Mouse (Mus musculus): ENCODE data around the gene Fbxl21. TPM values are rescaled to one million over a fixed set of nuclear protein-coding genes. Genes with fewer than 3 reads are reported as not detected.

Fbxl21 gene
- total RNA-seq (2017): 1.0 and 1.7 TPM in 2 replicates

DNA sequence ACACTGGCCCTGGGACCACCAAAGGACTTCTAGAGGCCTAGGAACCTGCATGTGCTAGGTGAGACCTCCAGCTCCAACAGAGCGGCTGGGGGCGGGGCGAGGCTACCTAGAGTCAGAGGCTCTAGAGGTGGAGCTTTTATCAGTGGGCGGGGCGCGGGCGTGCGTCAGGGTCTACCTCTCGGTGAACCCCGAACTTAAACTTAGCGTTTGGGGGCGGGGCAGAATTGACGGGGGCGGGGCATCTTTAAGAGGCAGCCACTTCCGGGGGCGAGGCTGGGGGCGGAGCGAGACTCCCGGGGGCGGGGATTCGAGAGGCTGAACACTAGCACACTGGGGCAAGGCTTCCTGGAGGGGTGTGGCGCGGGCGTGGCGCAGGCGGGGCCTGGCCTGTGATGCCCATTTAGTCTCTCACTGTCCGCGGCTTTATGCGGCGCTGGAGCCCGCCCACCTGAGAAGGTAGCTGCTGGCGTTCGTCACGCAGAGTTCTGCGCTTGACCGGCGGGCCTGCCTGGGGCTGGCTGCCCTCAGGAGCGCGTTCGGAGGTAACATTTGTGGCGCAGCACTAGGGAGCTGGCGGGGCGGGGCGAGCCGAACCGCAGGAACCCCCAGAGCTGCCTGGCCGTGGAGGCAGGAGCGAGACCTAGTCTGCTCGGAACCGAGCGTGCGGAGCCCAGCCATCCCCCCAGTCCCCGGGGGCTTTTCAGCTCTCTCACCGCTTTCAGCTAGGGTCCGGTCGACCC is at the start of gene Fbxl21:
Gene Fbxl21 (plus strand): TSS at position 392 of the 740 bp plus-strand sequence.
- peak; percentile 98 for ATAC-seq (replicated peaks in 1 of 2; ENCODE audit: insufficient read depth in 1 of 2, low FRiP score in 2 of 2, low TSS enrichment in 1 of 2, low read depth in 1 of 2, poor library complexity in 2 of 2, severe bottlenecking in 2 of 2)

DNA sequence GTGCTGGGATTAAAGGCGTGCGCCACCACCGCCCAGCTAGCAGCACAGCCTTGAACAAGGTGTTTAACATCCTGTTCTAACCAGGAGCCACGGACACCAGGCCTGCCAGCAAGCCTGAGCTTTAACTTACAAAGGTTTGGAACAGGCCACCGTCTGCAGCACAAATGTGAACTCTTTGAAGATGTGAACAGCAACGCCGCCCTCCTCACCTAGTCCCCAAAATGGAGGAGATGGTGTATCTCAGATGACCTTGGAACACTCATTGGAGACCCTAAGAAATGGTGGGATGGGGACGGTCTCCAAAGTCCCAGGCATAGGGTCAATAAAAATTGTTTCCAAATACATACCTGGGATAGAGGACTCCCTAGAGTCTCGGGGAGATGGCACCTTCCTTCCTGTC is 49.6 kb upstream of the Fbxl21 start:
- ATAC-seq (replicated peaks in 1 of 2; ENCODE audit: insufficient read depth in 1 of 2, low FRiP score in 2 of 2, low TSS enrichment in 1 of 2, low read depth in 1 of 2, poor library complexity in 2 of 2, severe bottlenecking in 2 of 2): no peak

DNA sequence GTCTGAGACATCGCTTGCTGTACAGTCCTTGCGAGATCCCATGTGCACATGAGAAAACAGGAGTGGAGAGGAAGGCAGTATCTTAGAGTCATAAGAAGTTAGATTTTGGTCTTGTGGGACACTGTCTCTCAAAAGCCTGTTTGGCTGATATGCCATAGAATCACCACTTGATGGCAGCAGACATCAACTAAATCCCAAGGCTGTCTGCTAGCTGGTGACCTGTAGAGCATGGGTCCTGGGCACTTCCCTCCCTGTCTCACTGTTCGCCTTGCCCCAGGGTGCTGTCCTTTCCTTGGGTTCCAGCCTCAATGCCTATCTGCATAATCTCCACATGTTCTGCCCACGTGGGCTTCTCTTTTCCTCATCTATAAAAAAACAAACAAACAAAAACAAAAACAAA is 46.9 kb upstream of the Fbxl21 start:
- peak; percentile 49 to 58; a peak in 3 of 4 replicates for ATAC-seq (replicated peaks in 1 of 2; ENCODE audit: insufficient read depth in 1 of 2, low FRiP score in 2 of 2, low TSS enrichment in 1 of 2, low read depth in 1 of 2, poor library complexity in 2 of 2, severe bottlenecking in 2 of 2)

DNA sequence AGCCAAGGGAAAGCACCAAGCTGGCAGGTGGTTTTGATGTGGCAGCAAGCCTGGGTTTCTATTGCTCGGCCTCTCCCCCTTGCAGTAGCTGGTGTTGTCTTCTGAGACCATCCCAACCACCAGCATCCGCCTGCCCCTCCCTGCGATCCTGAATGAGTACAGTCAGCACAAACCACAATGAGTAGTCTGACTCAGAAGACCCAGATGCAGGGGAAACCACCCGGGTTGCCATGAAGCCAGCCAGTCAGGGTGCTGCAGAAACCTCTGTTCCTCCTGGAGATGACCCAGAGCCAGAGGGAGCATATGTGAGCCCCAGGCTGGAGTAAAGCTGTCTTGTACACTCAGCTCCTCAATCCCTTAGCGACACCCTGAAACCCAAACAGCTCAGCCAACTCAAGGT is 45.5 kb upstream of the Fbxl21 start:
- ATAC-seq (replicated peaks in 1 of 2; ENCODE audit: insufficient read depth in 1 of 2, low FRiP score in 2 of 2, low TSS enrichment in 1 of 2, low read depth in 1 of 2, poor library complexity in 2 of 2, severe bottlenecking in 2 of 2): peak; percentile 80 to 83

DNA sequence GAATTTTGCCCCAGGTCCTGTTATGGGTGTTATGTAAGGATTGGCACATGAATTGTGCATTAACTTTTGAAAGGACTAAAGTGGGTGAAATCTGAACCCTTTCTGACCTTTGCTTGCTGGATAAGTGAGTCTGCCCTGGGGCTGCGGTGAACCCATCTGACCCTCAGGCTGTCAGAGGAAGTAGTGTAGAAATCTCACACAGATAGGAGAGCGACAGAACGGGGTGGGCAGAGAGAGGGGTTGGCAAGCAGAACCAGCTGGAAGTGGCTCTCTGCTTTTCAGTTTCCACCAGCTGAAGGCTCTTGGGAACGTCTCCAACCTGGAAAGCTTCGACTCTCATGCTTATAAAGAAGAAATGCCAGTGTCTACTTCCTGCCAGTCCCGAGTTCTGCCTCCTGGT is 45.0 kb upstream of the Fbxl21 start:
- ATAC-seq (replicated peaks in 1 of 2; ENCODE audit: insufficient read depth in 1 of 2, low FRiP score in 2 of 2, low TSS enrichment in 1 of 2, low read depth in 1 of 2, poor library complexity in 2 of 2, severe bottlenecking in 2 of 2): peak; percentile 42 to 46; a peak in 2 of 4 replicates

DNA sequence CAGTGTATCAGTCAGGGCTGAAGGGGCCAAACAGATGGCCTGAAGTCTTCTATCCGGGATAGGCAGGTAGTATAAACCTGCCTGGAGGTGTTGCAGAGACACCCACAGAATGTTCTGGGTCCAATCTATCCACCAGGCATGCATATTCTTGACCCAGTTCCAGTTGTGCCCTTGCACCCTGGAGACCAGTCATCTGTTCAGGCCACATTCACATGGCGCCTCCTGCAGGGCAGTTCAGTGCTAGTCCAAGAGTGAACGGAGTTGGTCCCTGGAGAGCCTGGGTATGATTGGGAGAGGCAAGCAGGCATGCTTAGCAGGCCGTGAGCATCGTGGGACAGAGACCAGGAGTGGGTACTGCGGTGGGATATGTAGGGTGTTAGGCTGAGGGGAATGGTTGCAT is 44.2 kb upstream of the Fbxl21 start:
- ATAC-seq (replicated peaks in 1 of 2; ENCODE audit: insufficient read depth in 1 of 2, low FRiP score in 2 of 2, low TSS enrichment in 1 of 2, low read depth in 1 of 2, poor library complexity in 2 of 2, severe bottlenecking in 2 of 2): no peak

DNA sequence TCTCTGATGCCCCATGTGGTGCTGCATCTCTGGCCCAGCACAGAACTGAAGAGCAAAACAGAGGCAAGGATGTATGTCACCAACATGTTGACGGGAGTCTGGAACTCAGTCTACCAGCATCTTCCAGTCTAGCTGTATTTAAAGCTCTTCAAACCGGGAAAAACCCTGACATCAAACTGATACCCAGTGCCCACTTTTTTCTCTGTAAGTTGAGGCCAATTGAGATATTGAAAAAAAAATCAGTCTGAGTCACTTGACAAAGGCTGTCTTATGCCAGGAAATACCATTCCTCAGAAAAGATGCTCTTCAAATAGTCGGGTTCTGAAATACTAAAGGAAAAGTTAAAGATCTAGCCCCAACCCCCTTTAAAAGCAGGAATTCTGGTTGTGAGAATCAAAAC is 40.1 kb upstream of the Fbxl21 start, which contains the start of gene Il9:
Gene Il9 (minus strand): TSS at position 101 of the 400 bp plus-strand sequence.
- ATAC-seq (replicated peaks in 1 of 2; ENCODE audit: insufficient read depth in 1 of 2, low FRiP score in 2 of 2, low TSS enrichment in 1 of 2, low read depth in 1 of 2, poor library complexity in 2 of 2, severe bottlenecking in 2 of 2): no peak

DNA sequence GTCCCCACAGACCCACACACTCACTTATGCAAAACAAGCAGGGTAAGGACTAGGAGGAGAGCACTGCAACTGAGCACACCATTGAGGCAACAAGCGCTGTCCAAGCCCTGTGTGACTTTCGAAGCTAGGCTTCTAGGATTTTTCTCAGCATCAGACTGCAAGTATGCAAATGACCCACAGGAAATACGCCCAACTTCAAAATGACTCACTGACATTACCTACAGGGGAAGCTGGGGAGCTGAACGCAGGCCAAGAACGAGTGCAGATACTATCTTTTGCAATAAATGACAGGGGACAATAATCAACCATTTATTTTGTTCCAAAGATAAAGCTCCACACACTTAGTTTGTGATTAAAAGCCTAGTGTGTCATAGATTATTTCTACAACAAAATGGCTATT is 34.3 kb upstream of the Fbxl21 start:
- no peak for ATAC-seq (replicated peaks in 1 of 2; ENCODE audit: insufficient read depth in 1 of 2, low FRiP score in 2 of 2, low TSS enrichment in 1 of 2, low read depth in 1 of 2, poor library complexity in 2 of 2, severe bottlenecking in 2 of 2)

DNA sequence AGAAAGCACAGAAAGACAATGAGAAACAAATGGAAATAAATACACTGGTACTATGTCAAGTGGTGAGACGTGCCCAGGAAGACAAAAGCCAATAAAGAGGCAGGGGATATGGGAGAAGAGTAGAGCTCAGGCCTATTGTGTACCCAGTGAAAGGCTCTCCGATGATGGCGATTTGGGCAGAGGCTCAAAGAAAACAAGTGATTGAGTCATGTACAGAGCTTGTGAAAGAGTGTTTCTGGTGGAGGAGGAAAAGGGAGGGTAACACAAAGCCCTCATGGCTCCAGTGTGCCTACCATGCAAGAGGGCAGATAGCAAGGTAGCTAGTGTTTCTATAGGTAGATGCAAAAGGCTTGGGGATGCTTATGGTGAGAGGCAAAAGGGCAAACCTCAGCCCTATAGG is 27.8 kb upstream of the Fbxl21 start:
- ATAC-seq (replicated peaks in 1 of 2; ENCODE audit: insufficient read depth in 1 of 2, low FRiP score in 2 of 2, low TSS enrichment in 1 of 2, low read depth in 1 of 2, poor library complexity in 2 of 2, severe bottlenecking in 2 of 2): no peak

DNA sequence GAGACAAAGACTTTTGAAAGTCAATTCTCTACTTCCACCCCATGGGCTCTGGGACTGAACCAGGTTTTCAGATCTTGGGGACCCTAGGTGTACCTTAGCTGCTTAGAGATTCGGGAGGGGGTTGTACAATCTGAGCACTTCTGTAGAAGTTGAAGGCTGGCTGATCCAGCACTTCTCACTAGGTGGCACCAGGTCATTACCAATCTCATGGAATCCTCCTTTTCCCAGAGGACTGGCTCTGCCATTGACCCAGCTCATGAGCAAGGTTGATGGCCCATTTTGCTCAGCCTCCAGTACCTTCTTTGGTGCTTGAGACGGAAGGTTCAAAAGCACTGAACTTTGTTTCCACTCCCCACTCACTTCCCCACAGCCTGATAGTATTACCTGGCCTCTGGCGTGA is 22.1 kb upstream of the Fbxl21 start:
- ATAC-seq (replicated peaks in 1 of 2; ENCODE audit: insufficient read depth in 1 of 2, low FRiP score in 2 of 2, low TSS enrichment in 1 of 2, low read depth in 1 of 2, poor library complexity in 2 of 2, severe bottlenecking in 2 of 2): no peak

DNA sequence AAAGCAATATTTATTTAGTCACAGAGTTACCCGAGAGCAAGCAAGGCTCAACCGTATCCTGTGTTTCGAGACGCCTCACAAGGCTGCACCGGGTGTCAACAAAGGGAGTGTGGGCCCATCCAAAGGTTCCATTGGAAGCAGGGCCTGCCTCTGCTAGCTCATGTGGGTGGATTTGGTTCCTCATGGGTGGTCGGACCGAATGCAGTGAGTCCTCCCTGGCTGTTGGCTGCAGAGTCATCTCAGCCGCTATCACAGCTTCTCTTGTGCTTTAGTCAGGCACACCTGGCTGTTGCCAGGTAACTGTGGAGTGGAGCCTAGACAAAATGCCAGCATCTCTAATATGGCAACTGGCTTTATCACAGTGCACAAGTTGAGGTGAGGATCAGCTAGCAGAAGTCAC is 21.6 kb upstream of the Fbxl21 start:
- ATAC-seq (replicated peaks in 1 of 2; ENCODE audit: insufficient read depth in 1 of 2, low FRiP score in 2 of 2, low TSS enrichment in 1 of 2, low read depth in 1 of 2, poor library complexity in 2 of 2, severe bottlenecking in 2 of 2): no peak

DNA sequence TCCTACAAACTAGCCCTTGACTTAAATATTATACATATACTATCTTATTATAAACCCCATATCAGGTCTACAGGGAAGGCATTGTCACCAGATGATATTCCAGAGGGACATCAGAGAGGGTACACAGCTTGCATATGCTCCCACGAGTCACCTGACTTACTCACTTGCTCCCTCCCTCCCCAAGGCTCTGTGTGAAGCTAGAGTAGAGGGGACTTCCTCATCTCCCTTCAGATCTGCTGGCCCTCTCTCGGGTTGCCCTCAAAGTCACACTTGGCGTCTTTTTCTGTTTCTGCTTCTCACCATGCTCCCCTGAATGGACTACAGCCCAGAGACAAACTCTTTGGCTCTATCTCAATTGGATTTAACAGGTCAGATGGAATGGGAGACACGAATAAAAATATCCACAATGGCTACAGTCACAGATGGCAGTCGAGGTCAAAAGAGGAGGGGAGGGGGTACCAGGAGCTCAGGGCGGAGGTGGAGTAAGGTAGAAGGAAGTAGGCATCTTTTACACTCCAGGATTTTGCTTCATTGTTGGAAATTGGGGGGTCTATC is 20.3 kb upstream of the Fbxl21 start:
- 0 out of 4 replicates have a peak, but pooled peaks of 1 of the 2 experiments have one; percentile 32 for ATAC-seq (replicated peaks in 1 of 2; ENCODE audit: insufficient read depth in 1 of 2, low FRiP score in 2 of 2, low TSS enrichment in 1 of 2, low read depth in 1 of 2, poor library complexity in 2 of 2, severe bottlenecking in 2 of 2)

DNA sequence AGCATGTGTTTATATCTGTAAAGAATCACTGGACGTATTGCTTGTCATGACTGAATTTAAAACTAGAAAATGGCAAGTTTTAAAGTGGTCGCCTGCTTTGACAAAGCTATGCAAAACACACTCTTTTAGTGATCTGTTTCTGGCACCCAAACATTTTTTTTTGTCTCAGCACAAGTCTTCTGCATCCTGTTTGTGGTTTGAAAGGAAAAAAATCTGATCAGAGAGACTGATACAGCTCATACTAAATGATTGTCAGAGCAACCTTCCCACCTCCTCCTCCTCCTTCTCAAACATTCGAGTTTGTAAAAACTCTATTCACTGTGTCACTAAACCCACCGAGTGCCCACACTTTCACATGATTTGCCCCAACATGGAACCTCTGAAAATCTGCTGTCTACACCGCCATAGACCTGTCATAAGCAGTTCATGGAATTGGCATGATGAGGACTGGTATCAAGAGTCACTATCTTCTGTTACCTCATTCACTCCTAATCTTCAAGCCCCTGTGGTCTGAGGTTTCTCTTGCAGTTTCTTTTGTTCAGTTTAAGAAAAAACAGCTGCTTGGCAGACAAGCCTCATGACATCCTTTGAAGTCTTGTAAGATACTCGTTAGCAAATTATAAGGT is 15.3 kb upstream of the Fbxl21 start:
- peak; percentile 22 to 39; a peak in 1 of 4 replicates for ATAC-seq (replicated peaks in 1 of 2; ENCODE audit: insufficient read depth in 1 of 2, low FRiP score in 2 of 2, low TSS enrichment in 1 of 2, low read depth in 1 of 2, poor library complexity in 2 of 2, severe bottlenecking in 2 of 2)

DNA sequence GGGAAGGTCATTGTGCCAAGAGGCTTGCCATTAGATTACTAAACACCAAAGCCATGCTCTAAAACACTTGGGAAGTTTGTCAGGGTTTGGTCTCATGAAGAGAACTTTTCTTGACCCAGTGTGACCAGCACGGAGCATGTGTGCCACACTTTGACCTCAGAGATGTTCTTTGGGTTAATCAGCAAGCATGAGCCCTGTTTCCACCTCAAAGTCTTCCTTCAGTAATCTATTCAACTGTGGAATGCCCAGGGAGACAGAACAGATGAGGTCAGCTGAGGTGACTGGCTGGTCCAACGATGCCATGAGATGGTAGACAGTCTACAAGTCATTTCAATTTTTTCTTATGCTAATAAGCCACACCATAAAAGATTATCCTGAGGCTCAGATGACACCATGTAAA is 12.5 kb upstream of the Fbxl21 start:
- ATAC-seq (replicated peaks in 1 of 2; ENCODE audit: insufficient read depth in 1 of 2, low FRiP score in 2 of 2, low TSS enrichment in 1 of 2, low read depth in 1 of 2, poor library complexity in 2 of 2, severe bottlenecking in 2 of 2): no peak

DNA sequence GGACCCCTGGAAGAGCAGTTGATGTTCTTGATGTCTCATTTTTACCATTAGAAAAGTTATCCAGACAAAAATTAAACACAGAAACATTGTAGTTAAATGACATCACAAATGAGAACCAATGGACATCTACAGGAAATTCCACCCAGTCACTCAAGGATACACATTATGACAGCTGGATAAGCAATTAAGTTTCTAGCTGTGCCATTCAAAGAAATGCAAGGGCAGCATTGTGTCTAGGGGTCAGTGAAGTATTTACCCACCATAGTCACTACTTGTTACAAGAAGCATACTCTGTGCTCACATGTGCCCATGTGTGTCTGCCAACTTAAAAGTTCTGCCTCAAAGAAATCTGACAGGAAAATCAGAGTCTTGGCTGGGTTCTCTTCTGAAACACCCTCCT is 8.7 kb upstream of the Fbxl21 start:
- ATAC-seq (replicated peaks in 1 of 2; ENCODE audit: insufficient read depth in 1 of 2, low FRiP score in 2 of 2, low TSS enrichment in 1 of 2, low read depth in 1 of 2, poor library complexity in 2 of 2, severe bottlenecking in 2 of 2): no peak

DNA sequence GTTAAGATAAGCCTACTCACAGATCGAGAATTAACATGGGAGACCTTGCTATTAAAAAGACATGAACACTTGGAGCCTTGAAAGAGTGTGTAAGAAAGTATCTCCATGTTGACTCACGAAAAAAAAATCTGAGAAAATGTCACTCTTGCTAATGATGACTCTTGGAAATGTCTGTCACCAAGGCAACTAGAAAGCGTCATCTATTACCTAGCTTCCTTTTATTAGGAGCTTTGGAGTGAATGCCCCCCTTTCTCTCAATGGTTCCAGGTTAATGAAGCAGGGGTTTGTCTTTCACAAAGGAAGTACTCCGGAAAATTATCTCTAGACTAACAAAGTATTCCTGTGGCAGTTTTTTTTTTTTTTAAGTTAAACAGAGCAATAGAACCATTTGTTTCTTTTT is 6.0 kb upstream of the Fbxl21 start:
- ATAC-seq (replicated peaks in 1 of 2; ENCODE audit: insufficient read depth in 1 of 2, low FRiP score in 2 of 2, low TSS enrichment in 1 of 2, low read depth in 1 of 2, poor library complexity in 2 of 2, severe bottlenecking in 2 of 2): no peak

DNA sequence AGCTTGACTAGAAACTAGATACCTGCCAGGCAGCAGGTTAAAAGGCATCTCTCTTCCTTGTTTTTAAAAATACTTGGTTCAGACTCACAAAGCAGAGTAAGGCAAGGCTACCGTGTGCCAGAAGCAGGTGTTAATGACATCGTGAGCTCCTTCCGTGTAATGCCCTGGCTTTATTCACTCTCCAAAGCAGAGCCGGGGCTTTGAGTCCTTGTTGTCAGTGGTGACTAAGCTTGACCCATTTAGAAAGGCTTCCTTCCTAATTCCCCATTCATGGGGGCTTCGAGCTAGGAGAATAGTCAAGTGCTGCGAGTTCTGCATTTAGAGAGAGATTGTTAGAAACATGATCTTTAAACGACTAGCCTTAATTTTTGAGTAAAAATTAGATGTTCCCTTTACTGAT is 5.5 kb upstream of the Fbxl21 start:
- no peak for ATAC-seq (replicated peaks in 1 of 2; ENCODE audit: insufficient read depth in 1 of 2, low FRiP score in 2 of 2, low TSS enrichment in 1 of 2, low read depth in 1 of 2, poor library complexity in 2 of 2, severe bottlenecking in 2 of 2)

DNA sequence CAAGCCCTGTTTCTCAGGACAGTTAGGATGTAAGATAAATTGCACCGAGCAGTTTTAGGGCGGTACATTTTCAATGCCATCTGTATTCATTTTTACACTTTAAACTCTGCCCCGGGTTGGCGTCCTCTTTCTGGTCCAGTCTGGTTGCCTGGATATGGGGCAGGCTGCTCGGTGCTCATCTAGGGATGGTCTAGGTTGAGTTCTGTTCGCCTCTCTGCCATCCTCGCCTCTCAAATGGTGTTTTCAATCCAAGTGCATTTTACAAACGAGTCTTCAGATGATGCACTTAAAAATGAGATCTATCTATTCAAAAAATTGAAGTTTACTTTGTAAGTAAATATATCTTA is 522 bp downstream of the Fbxl21 start:
- no peak for ATAC-seq (replicated peaks in 1 of 2; ENCODE audit: insufficient read depth in 1 of 2, low FRiP score in 2 of 2, low TSS enrichment in 1 of 2, low read depth in 1 of 2, poor library complexity in 2 of 2, severe bottlenecking in 2 of 2)

DNA sequence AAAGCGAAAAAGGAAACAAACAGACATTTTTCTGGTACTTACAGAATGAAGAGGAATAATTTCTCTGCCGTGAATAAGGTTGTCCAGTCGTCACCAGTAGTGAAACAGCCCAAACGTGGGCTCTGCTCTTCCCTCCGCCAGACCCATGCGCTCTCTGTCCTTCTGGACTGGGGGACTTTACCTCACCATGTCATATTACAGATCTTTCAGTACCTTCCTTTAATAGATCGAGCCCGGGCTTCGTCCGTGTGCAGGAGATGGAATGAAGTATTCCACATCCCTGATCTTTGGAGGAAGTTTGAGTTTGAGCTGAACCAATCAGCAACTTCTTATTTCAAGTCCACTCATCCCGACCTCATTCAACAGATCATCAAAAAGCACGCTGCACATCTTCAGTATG is 4.6 kb downstream of the Fbxl21 start:
- ATAC-seq (replicated peaks in 1 of 2; ENCODE audit: insufficient read depth in 1 of 2, low FRiP score in 2 of 2, low TSS enrichment in 1 of 2, low read depth in 1 of 2, poor library complexity in 2 of 2, severe bottlenecking in 2 of 2): no peak

Measured in hematopoietic stem cell, adult 5-6 weeks (primary cell).